Mouse (Mus musculus) spleen, adult 2 months (tissue): Measurements from ENCODE around the gene E2f2.

Source experiments
- CTCF ChIP-seq: fragments of 200-500 bp; IDR thresholded peaks from 2 replicates; pipeline ENCODE4 v1.5.1; 2011; ENCODE audit warnings: mild to moderate bottlenecking, inconsistent platforms; ENCODE audit not compliant: insufficient read depth, insufficient read length, insufficient replicate concordance; ENCODE audit errors: extremely low read depth
- POLR2A ChIP-seq: fragments of 200-500 bp; IDR thresholded peaks from 2 replicates; pipeline ENCODE4 v1.6.1; 2011; ENCODE audit warnings: low read depth, low read length, inconsistent platforms

DNA sequence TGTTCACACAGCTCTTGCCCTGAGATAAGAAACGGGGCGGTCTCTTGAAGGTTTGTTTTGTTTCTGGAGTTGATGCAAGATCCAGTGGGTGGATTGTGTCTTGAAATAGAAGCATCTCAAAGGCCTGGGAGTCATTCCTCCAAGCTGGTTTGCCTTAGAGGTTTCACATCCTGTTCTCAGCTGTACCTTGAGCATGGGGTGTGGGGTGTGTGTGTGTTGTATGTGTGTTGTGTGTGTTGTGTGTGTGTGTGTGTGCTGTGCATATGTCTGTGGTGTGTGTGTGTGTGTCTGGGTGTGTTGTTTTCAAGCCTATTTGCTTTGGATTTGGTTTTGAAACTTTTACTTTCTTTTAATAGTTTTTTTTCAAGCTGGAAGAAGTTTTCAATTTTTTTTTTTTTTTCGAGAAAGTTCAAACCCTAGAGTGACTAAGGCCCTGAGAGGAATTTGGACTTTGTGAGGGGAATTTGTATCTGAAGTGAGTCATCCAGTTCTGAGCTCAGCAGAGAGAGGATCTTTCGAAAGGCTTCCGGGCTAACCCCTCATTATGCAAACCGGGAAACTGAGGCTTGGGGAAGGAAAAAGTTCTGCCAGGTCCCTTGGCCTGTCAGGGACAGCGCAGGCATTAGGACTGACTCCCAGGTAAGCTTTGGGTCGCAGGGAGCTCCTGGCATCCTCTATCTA lies 48.9 kb upstream of the E2f2 start:
- TF ChIP-seq POLR2A: no peak
- TF ChIP-seq CTCF: no peak
